Mouse (Mus musculus) skeletal muscle tissue, adult 2 months (tissue): ENCODE measurements at regions not wholly inside any gene's neighbourhood (a gene's known extent, or its start where the extent isn't known, plus 50 kb on each side); places are given as distances from the start of the nearest gene placed in this dataset.

Experiments
- DNase-seq: peaks from one replicate; pipeline ENCODE4 v3.0.0-alpha.2; 2012; ENCODE audit warnings: low read depth, low spot score

DNA sequence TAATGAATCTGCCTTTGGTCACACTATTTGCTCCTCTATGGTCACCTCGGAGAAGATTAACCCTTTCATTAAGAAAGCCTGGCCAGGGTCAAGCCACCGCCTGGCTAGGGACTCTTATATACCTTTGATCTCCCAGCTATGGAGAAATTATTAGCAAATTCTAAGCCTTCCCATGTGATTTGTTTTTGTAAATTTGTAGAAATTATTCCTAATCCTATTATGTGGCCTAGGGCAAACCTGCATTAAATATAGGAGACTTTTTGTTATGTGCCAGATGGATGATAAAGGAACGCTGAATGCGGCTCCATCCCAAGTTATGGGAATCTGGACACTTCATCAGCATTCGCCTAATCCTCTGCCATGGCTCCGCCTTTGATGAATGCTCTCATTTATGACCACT is 70.4 kb upstream of the Tmco5 start:
- DNase-seq: no peak

DNA sequence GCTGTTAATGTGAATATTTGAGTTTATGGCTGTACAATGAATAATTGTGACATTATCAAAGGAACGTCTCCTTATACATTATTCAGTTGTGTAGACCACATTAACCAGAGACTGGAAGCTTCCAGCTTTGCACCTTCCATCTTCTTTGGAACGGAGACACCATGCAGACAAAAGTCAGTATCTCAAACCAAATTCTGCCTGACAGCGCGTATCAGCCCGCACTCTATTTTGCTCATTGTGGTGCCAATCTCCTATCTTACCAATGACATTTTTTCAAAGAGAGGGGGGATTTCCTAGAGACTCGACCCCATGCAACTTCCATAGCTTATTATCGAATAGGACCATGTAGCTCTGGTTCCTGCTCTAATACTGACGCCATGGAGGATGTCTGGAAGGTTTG is 69.9 kb upstream of the Tmco5 start:
- DNase-seq: no peak

DNA sequence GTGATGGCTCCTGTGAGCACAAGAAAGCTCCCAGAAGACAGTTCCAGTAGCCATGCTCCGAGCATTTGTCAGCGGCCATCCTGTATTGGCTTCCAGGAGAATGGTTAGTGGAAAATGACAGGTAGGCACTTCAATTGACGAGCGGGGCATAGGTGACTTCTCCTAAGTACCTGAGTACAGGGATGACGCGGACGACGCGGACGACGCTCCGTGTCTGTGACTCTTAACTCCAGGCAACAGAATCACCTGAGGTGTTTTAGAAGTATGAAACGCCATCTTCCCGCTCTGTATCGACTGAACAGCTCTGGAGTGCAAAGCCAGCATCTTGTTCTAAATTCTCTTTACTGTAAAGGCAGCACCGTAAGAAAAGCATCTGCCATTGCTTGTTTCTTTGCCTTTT is 68.4 kb upstream of the Tmco5 start:
- no peak for DNase-seq

DNA sequence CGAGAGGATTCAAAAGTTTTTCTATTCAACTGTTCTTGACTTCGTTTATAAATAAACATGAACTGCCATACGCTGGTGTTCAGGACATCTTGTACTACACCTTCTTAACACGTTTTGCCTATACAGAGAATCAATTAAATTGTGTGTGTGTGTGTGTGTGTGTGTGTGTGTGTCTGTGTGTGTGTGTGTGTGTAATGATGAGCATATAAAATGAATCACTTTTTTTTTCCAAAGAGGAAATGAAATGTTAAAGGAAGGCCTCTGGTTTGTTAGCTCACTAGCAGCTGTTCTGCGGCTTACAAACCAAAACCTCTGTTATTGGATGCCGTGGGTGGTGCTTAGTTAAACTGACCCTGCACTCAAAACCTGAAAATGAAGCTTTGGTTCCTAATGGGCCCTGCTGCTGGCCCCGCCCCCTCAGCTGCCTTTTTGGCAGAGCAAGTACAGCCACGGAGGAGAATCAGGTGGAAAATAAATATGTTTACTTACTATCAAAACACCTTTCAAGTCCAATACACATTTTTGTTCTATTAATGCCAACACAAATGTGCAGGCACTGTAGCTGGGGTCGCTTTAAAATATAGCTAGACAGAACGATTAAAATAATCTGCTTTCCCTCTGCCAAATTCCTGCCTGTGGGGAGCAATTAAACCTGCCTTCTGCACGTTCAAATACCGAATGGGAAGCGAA is 65.5 kb upstream of the Tmco5 start:
- no peak for DNase-seq

DNA sequence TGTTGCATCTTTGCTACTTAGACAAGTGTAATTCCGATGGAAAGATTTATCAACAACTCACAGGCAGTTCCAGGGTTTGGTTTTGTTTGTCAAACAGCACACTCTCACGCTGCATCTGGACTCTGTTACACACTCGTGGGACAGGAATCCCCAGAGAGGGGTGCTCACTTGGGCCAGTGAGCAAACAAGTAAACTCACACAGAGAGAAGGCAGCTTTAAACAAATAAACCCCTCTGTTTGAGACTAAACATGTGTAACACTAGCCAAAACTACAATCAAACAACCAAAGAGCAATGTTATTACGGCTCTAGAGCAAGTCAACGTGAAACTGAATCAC is 65.0 kb upstream of the Tmco5 start:
- no peak for DNase-seq

DNA sequence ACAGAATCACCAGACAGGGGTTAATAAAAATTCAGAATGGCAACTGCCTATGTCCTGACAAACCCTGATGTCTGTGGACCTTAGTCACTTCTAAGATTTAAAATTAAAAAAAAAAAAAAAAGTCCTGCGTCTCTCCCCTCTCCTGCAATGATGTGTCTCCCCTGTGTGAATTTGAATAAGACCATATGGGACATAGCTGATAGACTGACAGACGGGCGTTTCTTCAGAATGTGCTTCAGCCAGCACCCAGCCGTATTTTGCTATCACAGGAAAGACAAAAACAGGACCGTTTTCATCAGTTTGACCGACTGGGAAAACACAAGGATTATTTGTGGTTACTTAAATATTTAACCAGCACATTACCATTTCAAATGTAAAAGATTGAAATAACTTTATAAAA is 61.4 kb upstream of the Tmco5 start:
- DNase-seq: no peak

DNA sequence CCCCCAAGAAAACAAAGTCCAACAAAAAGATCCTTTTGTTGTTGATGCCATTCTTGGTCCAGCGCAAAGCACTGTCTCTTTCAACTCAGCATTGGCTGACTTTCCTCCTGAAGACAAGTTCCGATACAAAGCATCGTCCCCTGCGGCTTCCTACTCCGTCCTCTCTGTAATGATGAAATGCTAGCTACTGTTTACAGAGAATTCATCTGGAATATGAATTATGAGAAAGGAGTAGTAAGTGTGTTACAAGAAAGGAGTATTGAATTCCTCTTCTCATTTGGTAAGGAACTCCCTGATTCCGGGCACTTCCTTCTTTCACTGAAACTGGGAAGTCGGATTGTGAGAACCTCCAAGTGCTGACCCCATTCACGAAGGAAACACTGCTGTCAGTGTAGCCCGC is 60.9 kb upstream of the Tmco5 start:
- no peak for DNase-seq

DNA sequence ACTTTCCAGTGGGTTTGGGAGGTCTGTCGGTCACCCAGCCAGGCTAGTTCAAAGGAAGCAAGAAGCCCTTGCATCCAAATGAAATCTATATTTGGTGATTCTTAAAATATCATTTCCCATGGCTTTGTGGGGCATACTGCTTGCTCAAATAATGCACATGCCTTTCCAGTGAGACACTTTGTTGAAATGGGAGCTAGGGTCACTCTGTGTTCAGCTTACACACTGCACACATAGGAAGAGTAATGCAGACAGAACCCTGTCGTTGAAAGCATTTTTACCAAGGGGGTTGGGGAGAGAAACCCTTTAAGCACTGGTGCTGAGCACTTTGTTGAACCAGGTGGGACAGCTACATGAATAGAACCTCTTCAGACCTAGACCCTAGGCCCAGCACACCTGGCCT is 59.9 kb upstream of the Tmco5 start:
- no peak for DNase-seq

DNA sequence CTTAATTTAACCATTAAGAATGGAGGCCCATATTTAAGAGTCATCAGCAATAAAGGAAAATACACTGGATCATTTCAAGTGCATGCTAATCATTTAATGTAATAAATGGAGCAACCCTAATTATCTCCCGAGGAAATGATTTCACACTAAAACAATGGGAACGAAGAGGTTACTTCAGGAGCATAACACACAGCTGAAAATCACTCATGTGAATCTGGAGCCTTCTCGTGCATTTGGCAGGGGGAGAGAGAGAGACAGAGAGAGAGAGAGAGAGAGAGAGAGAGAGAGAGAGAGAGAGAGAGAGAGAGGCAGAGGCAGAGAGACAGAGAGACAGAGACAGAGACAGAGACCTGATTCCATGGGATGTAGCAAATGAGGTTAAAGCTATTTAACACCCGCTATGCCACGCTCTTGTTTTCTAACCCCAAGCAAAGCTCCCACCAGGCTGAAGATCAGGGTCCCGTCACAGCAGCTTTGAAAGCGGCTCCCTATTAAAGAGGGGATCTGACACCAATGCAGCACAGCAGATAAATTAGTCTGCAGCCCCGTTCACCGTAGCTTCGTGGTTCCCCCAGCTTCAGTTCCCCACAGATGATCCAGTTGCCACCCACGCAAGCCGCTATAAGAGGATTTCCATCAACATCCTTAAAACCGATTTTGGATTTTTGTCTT is 59.3 kb upstream of the Tmco5 start:
- no peak for DNase-seq

DNA sequence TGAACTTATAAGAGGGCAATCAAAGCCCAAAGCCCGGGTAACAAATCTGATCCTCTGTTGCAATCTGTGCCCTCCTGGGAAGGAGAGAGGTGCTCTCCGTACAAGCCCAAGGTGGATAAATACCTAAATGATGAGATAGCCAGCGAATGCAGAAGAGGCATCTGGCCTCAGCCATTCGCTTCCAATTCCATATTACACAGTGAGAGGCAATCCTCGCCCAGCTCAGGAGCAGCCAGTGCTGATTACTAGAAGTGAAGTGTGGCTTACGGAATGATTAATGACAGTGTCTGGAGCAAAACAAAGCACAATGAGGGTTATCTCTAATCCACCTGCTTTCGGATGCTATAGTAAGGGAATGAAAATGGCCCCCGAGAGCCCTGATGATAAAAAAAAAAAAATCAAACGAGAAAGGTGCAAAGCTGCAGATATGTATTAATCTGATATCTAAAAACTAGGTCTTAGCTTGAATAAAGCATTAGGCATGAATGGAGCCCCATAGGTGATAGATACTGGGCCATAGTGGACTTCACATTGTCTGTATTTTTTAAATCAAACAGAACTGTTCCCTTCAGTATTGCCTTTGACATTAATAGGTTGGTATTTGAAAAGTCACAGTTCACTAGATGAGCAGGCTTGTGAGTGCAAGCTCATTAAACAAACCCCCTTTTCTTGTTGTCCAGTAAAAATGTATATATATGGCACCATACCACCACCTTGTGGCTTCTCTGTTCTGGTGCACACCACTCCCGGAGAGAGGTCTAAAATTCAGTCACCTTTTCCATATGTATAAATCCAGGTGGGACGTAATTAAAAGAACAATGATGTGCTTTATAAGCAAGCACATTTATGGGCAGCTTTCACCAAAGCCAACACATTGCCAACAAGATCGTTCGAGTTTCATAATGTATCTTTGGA is 57.4 kb upstream of the Tmco5 start:
- DNase-seq: no peak
